Mouse (Mus musculus): Measurements from ENCODE around the gene Wnt5b.

DNA sequence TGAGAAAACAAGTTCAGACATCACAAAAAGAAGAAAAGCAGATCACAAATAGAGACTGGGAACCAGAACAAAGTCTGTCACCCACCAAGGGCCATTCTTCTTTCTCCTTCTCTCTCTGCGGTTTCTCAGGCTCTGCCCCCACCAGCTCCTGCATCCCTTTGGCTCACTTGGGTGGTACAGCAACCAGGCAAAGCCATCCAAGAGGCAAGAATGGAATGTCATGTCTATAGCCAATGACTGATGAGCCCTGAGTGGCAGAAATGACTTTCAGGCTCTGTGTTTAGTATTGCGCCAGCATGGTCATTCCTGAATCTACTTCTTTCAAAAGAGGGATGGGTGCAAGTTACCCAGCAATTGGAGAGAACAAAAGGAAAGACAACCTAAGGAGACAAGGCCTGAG, 46.7 kb upstream of the Wnt5b start:
- TF ChIP-seq CTCF (IDR thresholded peaks at IDR 0.05; ENCODE audit: low read depth, low read length) (no peak), POLR2A (IDR thresholded peaks at IDR 0.05; ENCODE audit: borderline replicate concordance, low read depth, low read length) (no peak)
